Mouse (Mus musculus) ovary, adult 18-20 months (tissue): ENCODE data around the gene Eno3.

ENCODE experiments used
- DNase-seq: peaks from one replicate; pipeline ENCODE4 v3.0.0; 2022; ENCODE audit warnings: low spot score, mixed read lengths

Gene Eno3

DNA sequence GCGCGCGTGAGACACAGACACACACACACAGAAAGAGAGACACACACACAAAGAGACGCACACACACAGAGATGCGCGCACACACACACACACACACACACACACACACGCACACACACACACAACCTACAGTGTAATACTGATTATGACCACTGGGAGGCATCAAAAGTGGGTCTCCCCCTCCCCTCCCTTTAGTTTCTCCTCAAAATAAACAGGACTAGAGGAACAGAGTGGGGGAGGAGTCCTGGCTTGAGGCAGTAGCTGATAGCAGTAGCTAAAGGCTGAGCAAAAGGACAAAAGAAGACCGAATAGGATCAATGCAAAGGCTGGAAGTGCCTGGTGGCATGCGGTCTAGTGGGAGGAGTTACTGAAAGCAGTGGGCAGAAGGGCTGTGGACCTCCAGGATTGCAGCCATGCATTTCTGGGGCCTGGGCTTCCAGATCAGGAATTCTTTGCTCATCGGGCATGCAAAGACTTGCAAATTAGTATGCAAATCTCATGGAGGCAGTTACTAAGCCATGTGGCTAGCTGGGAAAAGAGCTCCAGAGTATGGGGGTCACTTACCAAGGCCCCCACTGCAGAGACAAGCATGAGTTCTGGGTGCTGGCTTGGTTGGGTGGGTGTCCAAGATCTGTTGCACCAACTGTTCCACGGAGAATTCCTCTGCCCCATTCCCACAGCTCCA lies 25.0 kb downstream of the Eno3 start:
- DNase-seq, result no peak

DNA sequence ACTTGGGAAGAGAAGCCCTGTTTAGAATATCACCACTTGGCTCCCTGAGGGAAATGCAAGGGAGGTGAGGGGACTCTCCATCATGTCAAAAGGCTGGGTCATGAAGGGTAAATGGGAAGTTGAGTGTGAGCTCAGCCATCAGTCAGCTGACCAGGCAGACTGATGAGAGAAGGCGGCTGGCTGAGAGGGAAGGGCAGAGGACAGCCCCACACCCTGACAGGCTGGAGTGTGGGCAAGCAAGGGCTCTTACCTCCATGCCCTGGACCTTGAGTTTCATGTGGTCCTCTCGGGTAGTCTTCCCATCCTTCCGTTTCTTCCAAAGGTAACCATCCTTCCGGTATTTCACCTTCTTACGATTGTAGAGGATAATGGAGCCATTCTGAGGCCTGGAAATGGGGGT lies 26.6 kb downstream of the Eno3 start:
- DNase-seq, result no peak

DNA sequence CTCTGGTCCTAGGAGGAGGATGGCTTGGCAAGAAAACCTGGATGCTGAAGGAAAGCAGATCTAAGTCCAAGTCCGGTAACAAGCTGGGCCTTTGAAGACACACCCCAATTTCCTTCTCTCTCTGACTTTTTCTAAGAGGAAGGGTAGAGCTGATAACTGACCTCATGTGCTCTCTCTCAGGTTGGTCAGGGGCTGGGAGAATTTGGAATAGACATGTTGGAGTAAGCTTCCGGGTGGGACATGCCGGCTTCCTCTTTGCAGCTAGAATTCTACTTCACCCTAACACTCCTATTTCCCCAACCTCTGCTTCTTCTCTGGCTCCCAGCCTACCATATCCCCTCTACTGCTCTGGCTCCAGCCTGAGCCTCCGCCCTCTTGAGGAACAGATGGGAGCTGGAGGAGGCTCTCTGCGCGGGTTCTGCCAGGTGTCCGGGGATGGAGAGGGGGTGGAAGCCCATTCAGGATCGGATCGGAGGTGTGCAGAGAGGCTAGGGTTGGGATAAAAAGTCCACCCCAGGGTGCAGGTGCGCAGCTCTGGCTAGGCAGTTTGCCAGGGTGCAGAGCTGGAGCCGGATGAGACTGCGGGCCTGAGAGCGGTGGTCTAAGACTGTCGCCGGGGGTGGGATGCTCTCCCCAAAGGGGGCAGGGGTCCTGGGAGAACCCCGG lies 30.0 kb downstream of the Eno3 start:
- DNase-seq, result no peak

DNA sequence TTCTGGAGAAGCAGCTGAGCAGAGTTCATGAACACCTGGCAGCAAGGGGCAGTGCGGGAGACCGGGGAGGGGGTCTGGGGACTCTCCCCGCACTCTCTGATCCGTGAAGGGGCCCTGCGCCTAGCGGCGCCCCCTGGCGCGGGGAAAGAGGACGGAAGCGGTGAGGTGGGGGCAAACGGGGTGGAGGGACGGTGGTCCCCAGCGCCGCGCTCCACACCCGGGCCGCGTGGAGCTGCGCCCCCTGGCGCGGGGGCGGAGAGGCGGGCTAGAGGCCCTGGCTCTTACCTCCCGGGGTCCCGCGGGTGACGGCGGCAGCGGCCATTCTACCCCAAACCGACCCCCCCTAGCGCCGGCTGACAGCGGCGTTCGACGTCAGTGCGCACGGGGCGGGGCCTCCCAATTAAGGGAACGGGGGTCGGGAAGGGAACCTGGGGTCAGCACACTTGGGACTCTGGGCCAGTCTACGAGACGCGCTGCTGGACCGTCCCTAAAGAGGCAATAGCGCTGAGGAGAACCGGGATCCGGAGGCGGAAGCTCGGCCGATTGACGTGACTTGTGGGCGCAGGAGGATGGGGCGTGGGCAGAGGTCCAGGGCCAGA lies 30.7 kb downstream of the Eno3 start, which contains the start of gene Camta2:
Camta2 (minus strand) TSS at position 505 of the 599 bp plus-strand sequence.
- DNase-seq, result peak; percentile 75

DNA sequence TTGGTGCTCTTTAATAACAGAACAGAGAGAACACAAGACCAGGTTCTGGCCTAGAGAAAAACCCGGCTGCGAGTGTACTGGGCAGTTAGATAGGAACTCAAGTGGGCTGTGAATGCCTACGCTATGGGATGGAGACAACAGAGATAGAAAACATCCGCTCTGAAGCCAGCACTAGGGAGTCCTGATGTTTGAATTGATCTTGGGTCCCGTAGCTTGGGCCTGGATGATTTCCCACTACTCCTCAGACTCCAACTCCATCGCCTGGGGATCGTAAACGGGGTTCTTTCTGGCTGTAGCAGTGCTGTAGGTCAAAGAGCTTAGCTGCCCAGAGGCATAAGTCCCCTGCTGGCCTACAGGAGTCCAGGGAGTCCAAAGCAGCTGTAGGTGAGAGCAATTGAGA lies 31.4 kb downstream of the Eno3 start:
- DNase-seq, result no peak

DNA sequence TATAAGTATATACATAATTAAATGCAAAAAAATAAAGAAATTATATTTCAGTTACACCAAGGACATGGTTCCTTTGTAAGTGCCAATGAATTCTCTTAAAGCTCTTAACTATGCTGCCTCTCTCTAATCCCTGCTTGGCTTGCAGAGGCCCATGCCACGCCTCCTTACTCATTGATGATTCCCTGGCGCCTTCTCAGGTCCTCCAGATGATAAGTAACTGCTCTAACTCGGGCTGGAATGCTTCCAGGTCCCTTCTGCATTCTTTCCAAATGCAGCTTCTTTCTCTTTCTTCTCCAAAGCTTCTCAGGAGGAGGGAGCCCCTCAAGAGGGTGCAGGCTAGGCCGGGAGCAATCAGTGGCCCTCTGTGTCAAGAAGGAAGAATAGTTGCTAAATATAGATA lies 32.6 kb downstream of the Eno3 start:
- DNase-seq, result no peak

DNA sequence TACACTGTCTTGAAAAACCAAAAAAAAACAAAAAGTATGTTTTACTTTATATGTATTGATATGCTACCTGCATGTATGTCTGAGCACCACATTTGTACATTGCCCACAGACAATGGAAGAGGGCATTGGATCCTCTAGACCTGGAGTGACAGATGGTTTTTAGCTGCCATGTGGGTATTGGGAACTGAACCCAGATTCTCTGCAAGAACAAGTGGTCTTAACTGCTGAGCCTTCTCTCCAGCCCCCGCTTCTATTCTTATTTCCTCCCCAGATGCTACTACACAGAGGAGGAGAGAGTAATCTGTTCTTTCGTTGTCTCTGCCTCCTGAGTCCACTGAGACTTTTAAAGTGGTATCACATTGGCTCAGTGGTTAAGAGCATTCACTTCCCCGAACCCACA lies 36.5 kb downstream of the Eno3 start:
- no peak for DNase-seq

DNA sequence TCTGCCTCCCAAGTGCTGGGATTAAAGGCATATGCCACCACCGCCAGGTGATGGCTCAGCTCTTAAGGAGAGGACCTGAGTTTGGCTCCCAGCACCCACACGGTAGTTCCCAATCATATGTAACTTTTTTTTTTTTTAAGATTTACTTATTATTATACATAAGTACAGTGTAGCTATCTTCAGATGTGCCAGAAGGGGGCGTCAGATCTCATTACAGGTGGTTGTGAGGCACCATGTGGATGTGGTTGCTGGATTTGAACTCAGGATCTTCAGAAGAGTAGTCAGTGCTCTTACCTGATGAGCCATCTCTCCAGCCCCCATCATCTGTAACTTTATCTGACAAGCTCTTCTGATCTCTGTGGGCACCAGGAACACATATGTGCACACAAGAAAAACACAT lies 40.4 kb downstream of the Eno3 start:
- DNase-seq, result no peak

DNA sequence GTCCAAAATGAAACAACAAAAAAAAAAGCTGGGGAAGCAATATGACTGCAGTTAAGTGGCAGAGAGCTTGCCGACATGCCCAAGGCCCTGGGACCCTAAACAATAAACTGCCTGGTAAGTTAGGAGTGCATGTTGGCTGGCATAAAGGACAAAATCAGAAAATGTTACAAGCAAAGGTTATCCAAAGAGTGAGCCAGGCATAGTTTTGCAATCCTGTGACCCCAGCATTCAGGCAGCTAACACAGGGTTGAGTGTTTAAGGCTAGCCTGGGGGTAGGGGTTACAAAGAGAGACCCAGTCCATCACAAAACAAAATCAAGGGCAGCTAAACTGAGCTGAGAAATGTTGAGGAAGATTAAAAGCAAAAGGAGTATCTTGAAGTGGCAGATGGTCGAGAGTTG lies 42.0 kb downstream of the Eno3 start:
- no peak for DNase-seq

DNA sequence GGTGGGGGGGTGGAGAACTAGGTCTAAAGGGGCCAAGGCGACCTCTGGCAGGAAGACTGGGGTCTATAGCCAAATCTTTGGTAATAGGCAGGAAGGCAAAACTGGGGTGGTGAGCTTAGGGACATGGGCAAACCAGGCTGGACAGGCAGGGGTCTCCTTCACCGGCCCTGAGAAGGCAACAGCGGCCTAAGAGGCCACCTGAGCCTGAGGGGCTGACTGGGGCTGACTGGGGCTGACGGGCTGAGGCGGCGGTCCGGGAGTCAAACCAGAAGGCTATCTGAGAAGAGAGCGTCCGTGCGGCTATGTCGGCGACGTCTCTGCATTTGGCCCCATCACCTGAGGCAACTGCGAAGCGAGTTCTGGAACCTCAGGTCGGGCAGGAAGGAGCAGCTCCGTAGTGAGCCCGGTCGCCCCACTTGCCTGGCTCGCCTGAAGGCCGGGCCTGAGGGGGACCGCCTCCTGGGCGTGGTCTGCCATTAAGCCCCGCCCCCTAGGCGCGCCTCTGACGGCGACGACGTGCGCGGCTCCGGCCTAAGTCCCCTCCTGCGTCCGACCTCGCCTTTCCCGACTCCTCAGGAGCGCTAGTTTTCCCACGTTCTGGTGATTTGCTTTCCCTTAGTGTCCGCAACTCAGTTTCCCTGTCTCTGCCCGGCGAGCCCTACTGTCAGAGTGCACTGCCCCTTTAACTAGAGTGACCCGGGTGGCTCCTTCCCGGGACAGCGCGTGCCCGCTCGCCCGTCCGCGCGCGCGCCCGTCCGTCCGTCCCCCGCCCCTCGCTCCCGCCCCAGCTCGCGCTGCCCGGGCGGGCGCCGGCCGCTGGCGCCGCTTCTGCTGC lies 42.9 kb downstream of the Eno3 start, which contains the start of the genes Inca1 and Kif1c:
Inca1 (minus strand) TSS at position 434 of the 835 bp plus-strand sequence.
Kif1c (plus strand) TSS at position 827 of the 835 bp plus-strand sequence.
- peak; percentile 88 for DNase-seq

DNA sequence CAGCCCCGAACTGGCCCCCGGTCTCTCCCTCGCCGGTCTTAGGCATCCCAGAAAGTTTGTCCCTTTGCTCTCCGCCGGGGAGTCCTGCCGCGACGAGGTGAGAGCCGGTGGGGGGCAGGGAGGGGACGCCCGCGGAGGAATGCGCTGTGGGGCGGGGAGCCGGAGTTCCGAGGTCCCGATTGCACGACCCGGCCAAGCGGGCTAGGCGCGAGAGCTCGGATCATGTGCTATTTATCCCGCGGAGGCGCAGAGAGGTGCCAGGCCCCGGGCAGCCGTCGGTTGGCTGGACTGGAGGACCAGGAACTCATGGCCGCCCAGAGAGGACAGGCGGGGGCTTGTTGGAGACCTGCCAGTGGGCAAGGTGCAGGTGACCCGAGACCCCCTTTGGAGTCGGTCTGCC lies 43.6 kb downstream of the Eno3 start:
- DNase-seq, result peak; percentile 61

DNA sequence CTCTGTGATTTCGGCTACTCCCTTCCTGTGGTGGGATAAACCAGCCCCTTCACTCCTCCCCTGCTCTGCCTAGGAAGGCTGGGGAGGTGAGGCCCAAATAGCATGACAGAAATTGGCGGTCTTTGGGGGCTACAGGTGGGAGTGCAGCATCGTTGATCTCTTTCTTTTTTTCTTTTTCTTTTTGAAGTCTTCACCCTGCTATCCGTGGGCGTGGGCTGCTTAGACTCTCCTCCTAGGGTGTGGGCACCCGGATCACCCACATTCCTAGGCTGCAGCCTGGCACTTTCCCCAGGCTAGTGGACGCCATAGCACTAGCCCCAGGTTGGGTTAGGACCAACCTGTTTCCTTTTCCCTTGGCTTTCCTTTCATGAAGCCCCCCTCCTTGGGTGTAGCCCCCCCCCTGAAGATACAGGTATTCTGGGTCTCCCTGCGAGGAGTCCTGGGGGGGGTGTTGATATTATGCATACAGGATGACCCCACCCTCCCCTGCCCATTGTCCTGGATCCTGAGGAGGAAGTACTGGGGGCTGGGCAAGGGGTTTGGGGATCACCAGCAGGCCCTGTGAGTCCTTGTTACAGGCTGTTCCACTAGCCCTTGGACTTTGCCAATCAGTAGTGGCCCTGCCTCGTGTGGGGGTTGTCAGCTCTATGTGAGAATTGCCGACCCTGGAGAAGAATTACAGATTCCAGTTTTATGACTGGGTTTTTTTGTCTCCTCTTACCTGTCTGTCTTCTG lies 44.4 kb downstream of the Eno3 start:
- DNase-seq, result no peak

DNA sequence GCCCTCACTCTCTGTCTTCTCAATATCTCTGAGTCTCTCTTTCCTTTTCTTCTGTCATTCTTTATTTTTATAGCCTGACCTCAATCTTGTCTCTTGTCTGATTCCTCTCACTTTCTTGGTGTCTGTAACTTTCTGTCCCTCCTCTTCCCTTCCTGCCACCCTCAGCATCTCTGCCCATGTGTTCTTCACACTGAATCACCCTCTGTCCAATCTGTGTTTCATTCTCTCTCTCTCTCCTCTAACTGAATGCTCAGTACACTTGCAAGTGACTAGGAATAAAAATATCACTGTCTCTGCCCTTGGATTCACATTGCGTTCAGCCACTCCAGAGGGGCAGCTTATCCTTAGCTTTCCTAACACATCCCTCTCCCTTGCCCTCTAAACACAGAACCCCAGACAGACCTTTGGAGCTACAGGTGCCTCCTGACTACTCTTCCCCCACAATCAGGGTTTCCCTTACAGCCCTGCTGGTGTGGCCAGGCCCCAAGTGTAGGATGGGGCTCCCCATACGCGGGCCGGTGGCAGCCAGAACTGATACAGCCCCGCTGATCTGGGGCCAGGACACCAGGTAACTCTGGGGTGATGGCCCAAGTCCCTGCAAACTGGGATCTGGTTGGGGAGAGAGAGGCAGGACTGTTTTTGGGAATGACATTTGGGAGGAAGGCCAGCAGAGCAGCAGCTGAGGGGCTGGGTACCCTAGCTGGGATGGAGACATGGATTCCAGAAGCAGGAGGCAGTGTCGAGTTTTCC lies 45.2 kb downstream of the Eno3 start:
- DNase-seq, result no peak

DNA sequence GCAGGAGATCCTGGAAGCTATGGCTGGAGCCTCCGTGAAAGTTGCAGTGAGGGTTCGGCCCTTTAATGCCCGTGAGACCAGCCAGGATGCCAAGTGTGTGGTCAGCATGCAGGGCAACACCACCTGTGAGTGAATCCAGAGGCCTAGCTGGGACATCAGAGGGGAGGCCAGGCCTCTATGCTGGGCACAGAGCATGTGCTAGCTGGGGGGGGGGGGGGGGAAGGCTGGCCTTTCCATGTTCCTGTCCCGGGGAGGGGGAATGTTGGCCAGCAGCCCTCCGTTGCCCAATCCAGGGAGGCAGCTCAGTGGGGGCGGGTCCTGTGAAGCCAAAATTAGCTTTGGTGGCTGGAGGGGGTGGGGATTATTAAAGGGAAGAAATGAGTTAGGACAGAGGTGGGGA lies 45.8 kb downstream of the Eno3 start:
- DNase-seq, result no peak

DNA sequence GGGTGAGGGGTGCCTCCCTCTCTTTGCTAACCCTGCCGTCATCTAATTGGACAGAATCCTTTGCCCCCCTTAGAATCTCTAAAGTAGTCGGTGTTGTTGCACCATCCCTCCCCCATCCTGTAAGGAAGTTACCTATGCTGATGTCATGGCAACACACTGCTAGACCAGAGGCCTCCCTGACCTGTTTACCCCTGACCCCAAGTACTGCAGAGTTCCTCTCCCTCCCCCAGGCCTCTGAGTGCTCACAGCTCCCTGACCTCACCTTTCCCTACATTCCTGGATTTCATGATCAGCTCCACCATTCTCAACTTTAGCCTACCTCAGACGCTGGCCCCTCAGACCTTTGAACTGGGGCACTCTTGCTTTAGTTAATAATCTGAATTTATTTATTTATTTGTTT lies 49.1 kb downstream of the Eno3 start:
- no peak for DNase-seq

DNA sequence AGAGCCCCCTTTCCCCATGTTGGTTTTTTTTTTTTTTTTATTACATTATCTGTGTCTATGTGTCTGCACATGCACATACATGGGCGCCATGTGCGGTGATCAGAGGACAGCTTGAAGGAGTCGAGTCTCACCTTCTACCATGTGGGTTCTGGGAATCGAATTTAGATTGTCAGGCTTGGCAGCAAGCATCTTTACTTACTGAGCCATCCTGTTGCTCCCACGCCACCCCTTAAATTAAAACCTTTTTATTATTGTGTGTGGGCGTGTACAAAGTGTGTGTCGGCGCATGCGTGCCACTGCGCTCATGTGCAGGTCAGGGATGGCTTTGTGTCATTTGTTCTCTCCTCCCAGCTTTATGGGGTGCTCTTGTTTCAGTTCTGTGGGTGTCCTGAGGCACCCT lies 54.0 kb downstream of the Eno3 start:
- no peak for DNase-seq
